In the genomic region with DNA sequence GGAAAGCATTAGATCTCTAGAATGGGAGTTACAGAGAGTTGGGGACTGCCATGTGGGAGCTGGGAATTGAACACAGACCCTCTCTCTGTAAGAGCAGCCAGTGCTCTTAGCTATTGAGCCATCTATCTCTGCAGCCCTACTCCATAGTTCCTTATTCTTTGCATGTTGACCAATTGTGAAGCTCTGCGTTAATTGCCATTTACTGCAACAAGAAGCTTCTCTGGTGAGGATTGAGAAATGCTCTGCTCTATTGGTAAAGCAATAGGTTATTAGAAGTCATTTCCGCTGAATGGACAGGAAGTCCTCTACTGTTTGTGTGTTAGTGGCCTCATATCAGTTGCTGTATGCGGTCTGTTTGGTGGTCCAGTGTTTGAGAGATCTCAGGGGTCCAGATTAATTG, we compare ENCODE assay signal across 29 mouse cellular contexts. TPM values are rescaled to one million over a fixed set of nuclear protein-coding genes. Genes with fewer than 3 reads are reported as not detected.
A peak's percentile ranks its signal among the peaks of the same experiment; 100 is the strongest.
DNase-seq lines count a peak whose midpoint lies in the region; ATAC-seq and TF ChIP-seq lines count a peak whose summit lies in the region.
"Had no signal": no experiment of that assay in that cellular context is flagged by ENCODE, and none has a peak within 500 bp of the region (broad histone marks: within the 10 kb centered on the region; RNA-seq: fewer than 3 reads in every experiment).

No protein-coding gene starts in this region.

- H3K36me3 ChIP-seq in liver, adult 2 months (ENCODE audit: control insufficient read depth, insufficient read depth, low read length): no peaks in the 10 kb centered on the region
- no peaks in the 10 kb centered on the region for H3K36me3 ChIP-seq in liver, embryonic 11.5 days (ENCODE audit: control insufficient read depth, insufficient read depth, low read length)
- no peaks in the 10 kb centered on the region for H3K36me3 ChIP-seq in lung, postnatal 0 days (ENCODE audit: insufficient read depth, low read length)
- H3K36me3 ChIP-seq: embryonic facial prominence, embryonic 10.5 days; embryonic facial prominence, embryonic 12.5 days; forebrain, embryonic 10.5 days; forebrain, embryonic 12.5 days had no signal

- WGBS in liver, adult 2 months: 67% methylated on average over 3 of the region's 3 CpGs
- 76% methylated on average over 3 of the region's 3 CpGs for WGBS in liver, embryonic 11.5 days
- 76% methylated on average over 3 of the region's 3 CpGs for WGBS in lung, postnatal 0 days

- ATAC-seq in liver, embryonic 11.5 days (replicated peaks; ENCODE audit: low FRiP score): no peak
- no peak for ATAC-seq in lung, postnatal 0 days
- ATAC-seq in megakaryocyte, adult 5-6 weeks (ENCODE audit: poor library complexity, severe bottlenecking): peak; percentile 75
- ATAC-seq: forebrain, embryonic 14.5 days; forebrain, embryonic 16.5 days had no signal

- no peak overlapping the region for H3K4me3 ChIP-seq in liver, adult 2 months (ENCODE audit: insufficient read depth, low read depth, low read length)
- no peak overlapping the region for H3K4me3 ChIP-seq in liver, embryonic 11.5 days (ENCODE audit: low read depth, low read length)
- no peak overlapping the region for H3K4me3 ChIP-seq in lung, postnatal 0 days (ENCODE audit: low read depth, low read length)
- H3K4me3 ChIP-seq: embryonic facial prominence, embryonic 10.5 days; embryonic facial prominence, embryonic 12.5 days; forebrain, embryonic 10.5 days; forebrain, embryonic 12.5 days had no signal

- H3K27me3 ChIP-seq in liver, adult 2 months (ENCODE audit: control insufficient read depth, insufficient read depth, low read length): no peaks in the 10 kb centered on the region
- H3K27me3 ChIP-seq in liver, embryonic 11.5 days (replicated peaks; ENCODE audit: control insufficient read depth, insufficient read depth, low read length): no peaks in the 10 kb centered on the region
- no peaks in the 10 kb centered on the region for H3K27me3 ChIP-seq in lung, postnatal 0 days (replicated peaks; ENCODE audit: insufficient read depth, low read length)
- H3K27me3 ChIP-seq: embryonic facial prominence, embryonic 12.5 days; forebrain, embryonic 12.5 days had no signal

- H3K9me3 ChIP-seq in liver, embryonic 11.5 days (ENCODE audit: control insufficient read depth, low read length): no peaks in the 10 kb centered on the region
- no peaks in the 10 kb centered on the region for H3K9me3 ChIP-seq in lung, postnatal 0 days (ENCODE audit: low read length)
- H3K9me3 ChIP-seq: embryonic facial prominence, embryonic 10.5 days; embryonic facial prominence, embryonic 12.5 days; forebrain, embryonic 10.5 days; forebrain, embryonic 12.5 days had no signal

- TF ChIP-seq POLR2A in liver, adult 2 months (IDR thresholded peaks at IDR 0.05; ENCODE audit: extremely low read depth, insufficient read depth, low read length): no peak

- no peaks in the 10 kb centered on the region for H3K79me2 ChIP-seq in liver, adult 2 months (ENCODE audit: control insufficient read depth, insufficient read depth, low read length)

- peak; percentile 26 for DNase-seq in liver, adult 2 months (ENCODE audit: extremely low read depth, low read depth, low spot score)
- no peak for DNase-seq in liver, embryonic 11.5 days (ENCODE audit: low spot score)
- peak; percentile 0 for DNase-seq in lung, postnatal 36 days
- DNase-seq in lung, postnatal 0 days (ENCODE audit: low spot score): no peak
- no peak for DNase-seq in gastrocnemius, postnatal 4 days (ENCODE audit: low spot score in 2 of 2)
- DNase-seq in embryo, embryonic 11 days: no peak
- DNase-seq: adrenal gland, adult 2 months; adrenal gland, postnatal 10 days; adrenal gland, postnatal 25 days; cerebellum, adult 11 months; cerebellum, adult 18-20 months; cerebellum, adult 8-10 months; cerebellum, adult 9-11 months; cerebellum, postnatal 14 days; cerebellum, postnatal 36 days had no signal

- TF ChIP-seq CTCF in liver, adult 2 months (IDR thresholded peaks at IDR 0.05; ENCODE audit: low read depth, low read length): no peak
- TF ChIP-seq CTCF in lung, postnatal 0 days (IDR thresholded peaks at IDR 0.05): no peak

- no peak overlapping the region for H3K4me2 ChIP-seq in liver, embryonic 11.5 days
- H3K4me2 ChIP-seq in lung, postnatal 0 days (replicated peaks; ENCODE audit: low read depth, low read length): no peak overlapping the region
- H3K4me2 ChIP-seq: embryonic facial prominence, embryonic 12.5 days; forebrain, embryonic 12.5 days had no signal

- no peak overlapping the region for H3K9ac ChIP-seq in liver, adult 2 months (ENCODE audit: low read depth, low read length)
- H3K9ac ChIP-seq in liver, embryonic 11.5 days (ENCODE audit: low read depth, low read length): no peak overlapping the region
- H3K9ac ChIP-seq in lung, postnatal 0 days (replicated peaks; ENCODE audit: low read depth): no peak overlapping the region
- H3K9ac ChIP-seq: embryonic facial prominence, embryonic 12.5 days; forebrain, embryonic 12.5 days had no signal

- H3K27ac ChIP-seq in liver, adult 2 months (replicated peaks; ENCODE audit: insufficient read depth, low read depth, low read length): no peak overlapping the region
- H3K27ac ChIP-seq in liver, embryonic 11.5 days (ENCODE audit: low read depth, low read length): no peak overlapping the region
- H3K27ac ChIP-seq in lung, postnatal 0 days (ENCODE audit: low read length): no peak overlapping the region
- H3K27ac ChIP-seq: embryonic facial prominence, embryonic 10.5 days; embryonic facial prominence, embryonic 12.5 days; forebrain, embryonic 10.5 days; forebrain, embryonic 12.5 days had no signal

- H3K4me1 ChIP-seq in liver, adult 2 months (ENCODE audit: control insufficient read depth, insufficient read depth, low read length): peaks cover 6% of the 10 kb centered on the region; the same call in 1 of the 2 replicates
- H3K4me1 ChIP-seq in liver, embryonic 11.5 days (replicated peaks; ENCODE audit: control insufficient read depth, insufficient read depth, low read length): no peaks in the 10 kb centered on the region
- no peaks in the 10 kb centered on the region for H3K4me1 ChIP-seq in lung, postnatal 0 days (ENCODE audit: insufficient read depth, low read depth, low read length)
- H3K4me1 ChIP-seq: embryonic facial prominence, embryonic 10.5 days; embryonic facial prominence, embryonic 12.5 days; forebrain, embryonic 10.5 days; forebrain, embryonic 12.5 days had no signal

- TF ChIP-seq EP300 in lung, postnatal 0 days (IDR thresholded peaks at IDR 0.05): no peak

RNA-seq across cellular contexts. Expression of gene Olfr1366, which starts 6.9 kb away (rescaled TPM):
- not detected in 2 replicates for total RNA-seq in liver, adult 2 months (2014; rRNA removed)
- not detected in 2 replicates for polyA plus RNA-seq in liver, adult 2 months (2012; rRNA removed)
- 0.05 and 0.08 TPM in 2 replicates for polyA plus RNA-seq in liver, embryonic 11.5 days (2014; fragmentation: Nextera tagmentation; extraction: Ambion mirVana)
- 0.06 TPM in 1 of 2 replicates, not detected in the other for polyA plus RNA-seq in lung, postnatal 0 days (2015; fragmentation: Nextera tagmentation; extraction: Ambion mirVana)
- not detected in 2 replicates for total RNA-seq in megakaryocyte, adult 5-6 weeks (2015)
- total RNA-seq in megakaryocyte, adult 5-6 weeks (2017): not detected in 2 replicates
- total RNA-seq in gastrocnemius, postnatal 4 days (2021): not detected
- total RNA-seq: adrenal gland, adult 2 months; adrenal gland, postnatal 10 days; adrenal gland, postnatal 25 days; adrenal gland, postnatal 4 days; common myeloid progenitor, adult 5-6 weeks; ES-E14; MEL had no signal
- polyA plus RNA-seq: adrenal gland, adult 2 months; brain, embryonic 14.5 days had no signal

RNA-seq across cellular contexts. Expression of gene Olfr1535, which starts 10.2 kb away (rescaled TPM):
- total RNA-seq in liver, adult 2 months (2014; rRNA removed): not detected in 2 replicates
- not detected in 2 replicates for polyA plus RNA-seq in liver, adult 2 months (2012; rRNA removed)
- not detected in 2 replicates for polyA plus RNA-seq in liver, embryonic 11.5 days (2014; fragmentation: Nextera tagmentation; extraction: Ambion mirVana)
- polyA plus RNA-seq in lung, postnatal 0 days (2015; fragmentation: Nextera tagmentation; extraction: Ambion mirVana): 0.05 TPM in 1 of 2 replicates, not detected in the other
- total RNA-seq in megakaryocyte, adult 5-6 weeks (2015): not detected in 2 replicates
- not detected in 2 replicates for total RNA-seq in megakaryocyte, adult 5-6 weeks (2017)
- total RNA-seq in gastrocnemius, postnatal 4 days (2021): not detected
- total RNA-seq: adrenal gland, adult 2 months; adrenal gland, postnatal 10 days; adrenal gland, postnatal 25 days; adrenal gland, postnatal 4 days; common myeloid progenitor, adult 5-6 weeks; ES-E14; MEL had no signal
- polyA plus RNA-seq: adrenal gland, adult 2 months; brain, embryonic 14.5 days; C2C12; embryonic facial prominence, embryonic 10.5 days; embryonic facial prominence, embryonic 14.5 days; forebrain, embryonic 10.5 days; forebrain, embryonic 12.5 days; forebrain, embryonic 14.5 days; forebrain, embryonic 16.5 days had no signal

RNA-seq across cellular contexts. Expression of gene Zkscan8, which starts 18.6 kb away (rescaled TPM):
- total RNA-seq in liver, adult 2 months (2014; rRNA removed): 4.7 and 5.3 TPM in 2 replicates
- 1.5 and 1.7 TPM in 2 replicates for polyA plus RNA-seq in liver, adult 2 months (2012; rRNA removed)
- 5.1 and 5.7 TPM in 2 replicates for polyA plus RNA-seq in liver, embryonic 11.5 days (2014; fragmentation: Nextera tagmentation; extraction: Ambion mirVana)
- polyA plus RNA-seq in lung, postnatal 0 days (2015; fragmentation: Nextera tagmentation; extraction: Ambion mirVana): 3.1 and 3.4 TPM in 2 replicates
- total RNA-seq in megakaryocyte, adult 5-6 weeks (2015): 7.0 and 7.1 TPM in 2 replicates
- total RNA-seq in megakaryocyte, adult 5-6 weeks (2017): 4.4 and 4.9 TPM in 2 replicates
- 10 to 100 TPM; 15.0 to 15.6 TPM for total RNA-seq in gastrocnemius, postnatal 4 days (2021)

RNA-seq across cellular contexts. Expression of gene Olfr1364, which starts 32.1 kb away (rescaled TPM):
- total RNA-seq in liver, adult 2 months (2014; rRNA removed): not detected in 2 replicates
- not detected in 2 replicates for polyA plus RNA-seq in liver, adult 2 months (2012; rRNA removed)
- not detected in 2 replicates for polyA plus RNA-seq in liver, embryonic 11.5 days (2014; fragmentation: Nextera tagmentation; extraction: Ambion mirVana)
- not detected in 2 replicates for polyA plus RNA-seq in lung, postnatal 0 days (2015; fragmentation: Nextera tagmentation; extraction: Ambion mirVana)
- total RNA-seq in megakaryocyte, adult 5-6 weeks (2015): not detected in 2 replicates
- not detected in 2 replicates for total RNA-seq in megakaryocyte, adult 5-6 weeks (2017)
- not detected for total RNA-seq in gastrocnemius, postnatal 4 days (2021)
- total RNA-seq: adrenal gland, adult 2 months; adrenal gland, postnatal 10 days; adrenal gland, postnatal 25 days; adrenal gland, postnatal 4 days; common myeloid progenitor, adult 5-6 weeks; ES-E14; MEL had no signal
- polyA plus RNA-seq: adrenal gland, adult 2 months; brain, embryonic 14.5 days; C2C12; embryonic facial prominence, embryonic 10.5 days; embryonic facial prominence, embryonic 12.5 days; embryonic facial prominence, embryonic 14.5 days; forebrain, embryonic 10.5 days; forebrain, embryonic 12.5 days; forebrain, embryonic 14.5 days; forebrain, embryonic 16.5 days had no signal

RNA-seq across cellular contexts. Expression of gene Gm11273, which starts 48.3 kb away (rescaled TPM):
- total RNA-seq in liver, adult 2 months (2014; rRNA removed): 20.5 and 23.4 TPM in 2 replicates
- polyA plus RNA-seq in liver, adult 2 months (2012; rRNA removed): 26.0 and 26.2 TPM in 2 replicates
- 7.2 and 7.8 TPM in 2 replicates for polyA plus RNA-seq in liver, embryonic 11.5 days (2014; fragmentation: Nextera tagmentation; extraction: Ambion mirVana)
- 3.3 and 5.8 TPM in 2 replicates for polyA plus RNA-seq in lung, postnatal 0 days (2015; fragmentation: Nextera tagmentation; extraction: Ambion mirVana)
- 7.8 and 10.7 TPM in 2 replicates for total RNA-seq in megakaryocyte, adult 5-6 weeks (2015)
- total RNA-seq in megakaryocyte, adult 5-6 weeks (2017): 4.3 and 5.2 TPM in 2 replicates
- total RNA-seq in gastrocnemius, postnatal 4 days (2021): 10 to 100 TPM; 76.0 to 91.1 TPM

Comparison
In these comparisons a context has a peak if more than half of its experiments do, and no peak if none do; other contexts are left out.
1. DNase-seq: peak in liver, adult 2 months (single experiment) and lung, postnatal 36 days (single experiment); none in liver, embryonic 11.5 days (single experiment), lung, postnatal 0 days (single experiment), gastrocnemius, postnatal 4 days (0 of 2) and embryo, embryonic 11 days (single experiment).